Mouse (Mus musculus): ENCODE measurements around the gene Pla2g3.

DNA sequence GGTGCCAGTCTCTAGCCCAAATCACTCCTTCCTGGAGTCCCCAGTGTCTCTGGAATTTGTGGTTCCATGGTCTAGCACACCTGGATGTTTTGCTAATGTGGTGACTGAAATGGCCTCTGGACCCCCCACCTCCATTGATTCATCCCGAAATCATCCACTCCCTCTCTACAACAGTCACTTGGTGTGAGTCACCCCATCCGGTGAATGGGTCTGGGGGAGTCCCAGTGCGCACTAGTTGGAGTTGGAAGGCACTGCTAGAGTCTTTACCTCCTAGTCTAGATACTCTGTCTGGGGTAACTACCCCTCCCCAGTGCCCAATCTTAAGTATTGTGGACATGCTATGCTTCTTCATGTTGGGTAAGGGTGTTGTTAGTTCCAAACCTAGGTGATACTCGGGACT lies 50.3 kb downstream of the Pla2g3 start:
- TF ChIP-seq POLR2A (IDR thresholded peaks at IDR 0.05; ENCODE audit: borderline replicate concordance, extremely low read depth, low read depth, low read length) (no peak), CTCF (IDR thresholded peaks at IDR 0.05; ENCODE audit: insufficient read depth, low read length) (no peak)

All from lung, adult 2 months (tissue).